Mouse (Mus musculus): ENCODE measurements around the gene Mroh7.

DNA sequence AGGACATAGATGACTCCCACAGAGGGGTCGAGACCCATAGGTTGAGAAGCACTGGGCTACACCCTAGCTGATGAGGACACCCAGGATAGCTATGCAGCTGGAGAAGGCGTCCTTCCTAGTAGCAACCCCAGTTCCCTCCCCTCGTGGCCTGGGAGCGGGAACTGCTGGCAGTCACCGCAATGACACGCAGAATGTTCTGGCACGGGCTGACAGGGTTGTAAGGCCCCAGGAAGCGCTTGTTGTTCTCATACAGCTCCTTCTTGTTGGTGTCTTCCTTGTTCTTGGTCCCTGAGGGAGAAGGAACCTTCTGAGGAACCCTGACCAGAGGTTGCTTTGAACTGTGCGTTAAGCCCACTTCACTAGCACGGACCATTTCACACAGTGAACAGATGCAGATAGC lies 26.8 kb downstream of the Mroh7 start:
- no peak for TF ChIP-seq POLR2A (IDR thresholded peaks at IDR 0.05; ENCODE audit: low read depth, low read length)
- no peak for TF ChIP-seq CTCF (IDR thresholded peaks at IDR 0.05; ENCODE audit: borderline replicate concordance, insufficient read depth, low read length)

All from embryonic fibroblast, embryonic 13.5 days (primary cell).